Mouse (Mus musculus) layer of hippocampus, adult 11-12 months (tissue): ENCODE data around the gene Itpr2.
A peak's percentile ranks its signal among the peaks of the same experiment; 100 is the strongest.

Source experiments
- DNase-seq: peaks from one replicate; pipeline ENCODE4 v3.0.0; 2022; ENCODE audit warnings: low spot score

Itpr2 gene

DNA sequence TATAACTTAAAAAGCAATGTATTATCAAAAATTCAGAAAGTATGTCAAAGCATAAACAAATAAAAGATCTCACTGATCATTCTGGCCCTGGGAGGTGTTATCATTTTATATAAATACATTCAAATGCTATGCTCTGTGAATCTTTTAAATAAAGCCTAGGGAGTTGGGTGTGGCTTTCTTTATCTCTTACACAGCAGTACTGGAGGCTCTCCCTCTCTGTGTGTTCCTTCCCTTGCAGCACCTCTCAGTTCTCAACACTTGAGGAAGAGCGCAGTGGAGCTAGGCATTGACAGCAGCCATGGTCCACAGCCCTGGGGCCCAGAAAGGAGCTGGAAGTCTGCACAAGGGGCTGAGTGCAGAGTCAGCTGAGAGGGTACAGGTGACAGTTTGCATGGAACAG is 192.7 kb downstream of the Itpr2 start:
- DNase-seq, result no peak

DNA sequence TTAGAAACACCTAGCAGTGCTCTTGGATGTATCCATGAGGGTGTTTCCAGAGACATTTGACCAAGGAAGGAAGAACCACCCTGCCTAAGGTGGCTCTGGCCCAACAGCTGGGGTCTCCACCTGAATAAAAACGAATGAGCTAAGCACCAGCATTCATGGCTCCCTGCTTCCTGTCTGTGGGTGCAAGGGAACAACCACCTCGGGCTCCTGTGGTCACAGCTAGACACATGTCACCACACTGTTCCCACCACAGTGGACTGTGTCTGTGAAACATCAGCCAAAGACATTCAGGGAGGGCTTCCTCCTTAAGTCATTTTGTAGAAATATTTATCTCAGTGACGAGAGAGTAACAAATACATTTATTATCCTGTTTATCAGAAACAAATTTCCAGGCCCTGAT is 196.0 kb downstream of the Itpr2 start:
- no peak for DNase-seq

- no peak for DNase-seq
Observed at GRCm38 (mm10) chr6:146304088-146304487, 197.9 kb downstream of the Itpr2 start.

DNA sequence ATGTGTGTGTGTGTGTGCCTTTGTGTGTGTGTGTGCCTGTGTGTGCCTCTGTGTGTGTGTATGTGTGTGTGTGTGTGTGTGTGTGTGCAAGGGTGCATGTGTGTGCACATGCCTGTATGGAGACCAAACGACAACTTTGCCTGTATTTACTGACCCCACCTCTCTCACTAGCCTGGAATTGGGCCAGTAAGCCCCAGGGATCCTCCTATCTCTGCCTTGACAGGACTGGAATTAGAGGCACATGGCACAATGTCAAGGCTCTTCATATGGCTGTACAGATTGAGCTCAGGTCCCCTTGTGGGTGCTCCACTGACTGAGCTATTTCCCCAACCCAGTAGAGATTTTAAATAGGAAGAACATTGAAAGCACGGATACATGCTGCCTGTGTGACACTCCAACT is 198.7 kb downstream of the Itpr2 start:
- no peak for DNase-seq

DNA sequence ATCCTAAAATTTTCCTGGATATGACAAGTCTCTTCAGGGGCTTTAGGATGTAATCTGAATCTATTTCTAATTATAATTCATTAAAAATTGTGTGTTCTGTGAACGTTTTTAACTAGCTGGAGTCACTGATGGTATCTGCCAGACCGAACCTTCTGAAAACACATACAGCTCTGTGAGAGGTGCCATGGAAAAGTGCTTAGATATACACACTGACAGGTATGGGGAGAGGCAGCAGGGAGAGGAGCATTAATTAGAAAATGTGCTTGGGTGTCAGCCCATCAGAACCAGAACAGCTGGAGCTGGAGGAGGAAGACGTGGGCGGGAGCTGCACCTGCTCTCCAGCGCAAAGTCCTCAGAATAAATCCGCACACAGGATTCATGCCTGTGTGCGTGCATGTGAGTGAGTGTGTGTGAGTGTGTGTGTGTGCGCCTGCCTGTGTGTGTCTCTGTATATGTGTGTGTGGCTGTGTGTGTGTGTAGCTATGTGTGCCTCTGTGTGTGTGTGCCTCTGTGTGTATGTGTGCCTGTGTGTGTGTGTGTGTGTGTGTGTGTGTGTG is 199.4 kb downstream of the Itpr2 start:
- peak; percentile 34 for DNase-seq

DNA sequence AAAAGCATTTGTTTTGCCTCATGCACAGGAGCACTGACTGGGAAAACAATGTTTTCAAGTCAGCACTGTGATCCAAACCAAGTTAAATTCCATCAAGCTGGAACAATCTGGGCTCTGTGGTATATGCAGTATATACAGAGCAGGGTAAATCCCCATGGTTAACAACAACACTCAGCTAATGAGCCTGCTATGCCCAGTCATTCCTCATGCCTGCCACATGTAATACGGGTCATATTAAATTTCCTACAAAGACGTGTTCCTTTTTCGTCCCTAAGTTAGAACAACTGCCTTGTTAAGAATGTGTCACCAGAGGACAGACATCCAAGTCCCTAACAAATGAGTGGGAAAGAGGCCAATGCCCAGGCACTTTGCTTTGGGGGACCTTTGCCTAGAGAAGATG is 199.9 kb downstream of the Itpr2 start:
- DNase-seq, result no peak

DNA sequence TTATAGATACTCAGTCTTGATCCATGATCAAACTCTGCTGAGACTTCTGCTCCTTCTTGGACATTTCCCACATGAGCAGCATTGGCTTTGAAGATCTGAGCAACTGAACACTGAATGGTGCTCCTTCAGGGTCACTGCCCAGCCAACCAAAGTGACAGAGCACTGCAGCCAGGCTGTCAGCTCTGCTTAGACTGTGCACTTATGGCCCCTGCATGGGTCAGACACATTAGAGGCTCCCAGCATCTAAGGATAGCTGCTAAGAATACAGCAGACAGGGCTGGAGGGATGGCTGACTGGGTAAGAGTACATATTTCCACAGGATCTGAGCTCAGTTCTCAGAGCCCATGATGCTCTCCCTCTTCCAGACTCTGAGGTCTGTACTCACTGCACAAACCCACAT is 201.1 kb downstream of the Itpr2 start:
- no peak for DNase-seq

DNA sequence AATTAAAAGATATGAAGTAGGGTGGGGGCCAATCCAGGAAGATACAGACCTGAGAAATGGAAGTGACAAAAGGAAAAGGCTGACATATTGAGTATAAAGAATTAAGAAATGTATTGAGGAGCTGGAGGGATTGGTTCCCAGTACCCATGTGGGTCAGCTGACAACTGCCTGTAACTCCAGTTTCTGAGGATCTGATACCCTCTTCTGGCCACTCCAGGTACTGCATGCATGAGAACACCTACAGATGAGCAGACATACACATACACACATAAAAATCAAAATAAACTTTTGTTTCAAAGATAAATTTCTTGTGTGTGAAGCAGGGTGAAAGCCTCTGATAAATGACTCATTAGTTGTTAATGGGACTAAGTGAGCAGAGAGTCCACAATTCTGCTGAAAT is 203.3 kb downstream of the Itpr2 start:
- DNase-seq, result no peak

DNA sequence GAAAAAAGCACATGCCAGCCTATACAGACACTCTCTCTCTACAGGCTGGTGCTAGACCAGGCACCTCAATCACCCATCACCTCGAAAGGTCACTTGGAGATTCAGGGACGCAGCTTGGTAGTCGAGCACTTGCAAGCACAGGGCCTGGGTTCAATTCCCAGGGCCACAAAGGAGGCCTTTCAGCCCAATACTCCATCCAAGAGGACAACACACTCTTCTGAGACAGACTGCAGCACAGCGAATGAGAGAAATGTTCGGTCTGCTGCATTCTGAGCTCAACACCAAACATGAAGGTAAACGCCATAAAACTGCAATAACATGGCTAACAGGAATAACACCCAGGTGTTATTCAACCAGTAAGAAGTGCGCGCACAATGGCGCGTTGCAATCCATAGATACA is 211.0 kb downstream of the Itpr2 start:
- no peak for DNase-seq

- DNase-seq, result no peak
Observed at GRCm38 (mm10) chr6:146289801-146290200, 212.2 kb downstream of the Itpr2 start.

DNA sequence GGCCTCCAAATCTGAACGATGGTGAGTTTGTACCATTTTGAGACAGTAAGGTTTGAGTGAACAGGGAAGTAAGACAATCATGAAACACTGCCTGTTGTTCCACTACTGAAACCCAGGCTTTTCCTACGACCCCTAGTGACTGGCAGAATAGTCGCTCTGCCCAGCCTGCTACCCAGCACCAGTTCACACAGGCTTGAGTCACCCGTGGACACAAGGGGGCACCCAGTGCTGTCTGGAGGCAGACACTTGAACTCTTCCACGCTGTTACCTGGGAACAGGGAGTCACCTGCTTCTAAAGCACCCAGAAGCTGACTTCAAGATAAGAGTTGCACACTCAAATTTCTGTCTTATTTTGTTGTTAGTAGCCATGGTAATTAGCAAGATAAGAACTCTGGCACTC is 213.8 kb downstream of the Itpr2 start:
- DNase-seq, result no peak

- no peak for DNase-seq
Observed at GRCm38 (mm10) chr6:146284921-146285565, 217.0 kb downstream of the Itpr2 start.

DNA sequence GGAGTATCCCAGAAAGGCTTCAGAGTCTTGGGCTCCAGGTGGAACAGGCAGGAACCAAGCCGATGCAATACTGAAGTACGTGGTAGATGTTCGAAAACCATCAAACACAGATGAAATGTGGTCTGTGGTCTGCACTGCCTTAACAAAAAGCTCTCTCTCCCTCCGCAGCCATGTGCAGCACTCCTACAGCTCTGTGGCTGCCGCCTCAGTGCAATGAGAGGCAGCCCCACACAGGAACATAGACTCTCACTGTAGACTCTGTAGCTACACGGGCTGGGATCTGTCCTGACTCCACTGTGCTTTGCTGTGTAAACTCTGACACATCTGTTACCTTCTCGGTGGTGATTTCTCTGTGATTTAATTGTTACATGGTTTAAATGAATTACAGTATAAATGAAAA is 218.0 kb downstream of the Itpr2 start:
- no peak for DNase-seq

DNA sequence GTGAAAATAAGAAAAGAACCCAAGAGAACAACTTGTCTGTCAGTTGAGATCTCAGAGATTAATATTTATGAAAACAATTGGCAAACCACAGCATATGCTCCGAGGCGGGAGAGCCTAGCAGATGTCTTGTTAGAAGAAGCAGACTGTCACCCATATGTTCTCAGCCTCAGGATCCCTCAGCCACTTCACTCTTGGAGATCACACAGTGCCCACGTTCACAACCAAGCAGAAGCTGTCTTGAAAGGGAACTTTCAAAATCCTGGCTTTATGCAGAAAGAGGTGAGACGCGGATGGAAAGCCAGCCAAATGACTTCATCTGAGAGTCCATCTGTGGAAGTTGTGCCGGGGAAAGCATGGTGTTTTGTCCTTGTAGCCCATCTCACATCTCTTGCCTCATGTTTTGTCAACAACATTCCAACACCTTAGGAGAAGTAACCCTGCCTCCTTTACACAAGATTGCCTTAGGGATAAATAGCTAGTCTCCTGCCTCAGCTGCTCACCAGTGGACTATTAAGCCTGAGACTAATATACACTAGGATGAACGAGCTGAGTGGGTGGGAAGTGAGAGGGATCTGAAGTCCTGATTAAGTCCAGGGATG is 219.9 kb downstream of the Itpr2 start:
- DNase-seq, result peak; percentile 81

- DNase-seq, result peak; percentile 63
Observed at GRCm38 (mm10) chr6:146281176-146281899, 220.7 kb downstream of the Itpr2 start.

GRCm38 (mm10) chr6:146273256-146273655 is 228.8 kb downstream of the Itpr2 start:
- no peak for DNase-seq

GRCm38 (mm10) chr6:146272253-146273036 is 229.6 kb downstream of the Itpr2 start:
- peak; percentile 79 for DNase-seq

GRCm38 (mm10) chr6:146270776-146271533 is 231.1 kb downstream of the Itpr2 start:
- DNase-seq, result peak; percentile 80

DNA sequence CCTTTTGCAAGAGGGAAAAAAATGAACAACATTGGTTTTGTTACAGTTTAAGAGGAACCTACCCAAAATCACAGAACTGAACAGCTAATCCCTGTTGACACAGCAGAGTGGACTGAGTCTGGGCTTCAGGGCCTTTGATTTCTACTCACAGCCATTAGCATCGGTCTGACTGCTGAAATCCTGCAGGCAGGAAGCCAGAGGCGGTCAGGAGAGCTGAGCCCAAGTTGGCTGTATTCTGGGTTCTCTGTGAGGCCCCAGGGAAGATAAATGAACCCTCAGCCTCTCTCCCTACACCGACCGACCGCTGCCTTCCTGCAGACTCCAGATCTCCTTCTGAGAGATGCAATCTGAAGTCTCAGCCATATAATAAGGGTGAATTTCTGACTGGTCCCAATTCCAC is 231.9 kb downstream of the Itpr2 start:
- DNase-seq, result no peak

DNA sequence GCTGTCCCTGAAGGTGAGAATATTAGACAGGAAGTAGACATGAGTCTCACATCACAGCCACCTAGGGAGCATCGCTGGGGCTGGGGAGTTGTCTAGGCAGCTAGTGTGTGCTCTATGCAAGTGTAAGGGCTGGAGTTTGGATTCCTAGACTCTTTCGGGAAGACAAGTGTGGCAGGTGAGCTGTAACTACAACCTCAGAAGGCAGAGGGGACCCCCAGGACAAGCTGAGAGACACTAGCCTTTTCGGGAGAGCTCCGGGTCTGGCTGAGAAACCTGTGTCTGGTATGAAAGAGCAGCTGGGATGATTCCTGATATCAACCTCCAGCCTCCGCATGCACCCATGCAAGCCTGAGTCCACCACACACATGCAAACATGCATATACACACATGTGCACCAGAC is 232.7 kb downstream of the Itpr2 start:
- no peak for DNase-seq

- DNase-seq, result no peak
Observed at GRCm38 (mm10) chr6:146260674-146261376, 241.2 kb downstream of the Itpr2 start.
